Mouse (Mus musculus) lung, postnatal 10 days (tissue): ENCODE data around the gene 2410004B18Rik.
"Not testable (repeated sequence)": the region's sequence is repeated elsewhere in the genome, so short reads cannot be mapped to it uniquely, and the experiment has no call there.

Experiments used
- DNase-seq: peaks from one replicate; pipeline ENCODE4 v3.0.0; 2021

Gene 2410004B18Rik

GRCm38 (mm10) chr3:145937505-145938404 lies at the start of gene 2410004B18Rik:
2410004B18Rik (plus strand) TSS chr3:145938014.
- DNase-seq: peak; percentile 94

GRCm38 (mm10) chr3:145890346-145891132 lies 47.3 kb upstream of the 2410004B18Rik start:
- DNase-seq: no peak

- DNase-seq: peak; percentile 11
These were observed 45.4 kb upstream of the 2410004B18Rik start for GRCm38 (mm10) chr3:145892451-145892850.

GRCm38 (mm10) chr3:145894131-145894530 lies 43.7 kb upstream of the 2410004B18Rik start:
- DNase-seq: no peak

GRCm38 (mm10) chr3:145897749-145898148 lies 40.1 kb upstream of the 2410004B18Rik start:
- DNase-seq: peak; percentile 47

GRCm38 (mm10) chr3:145899832-145900231 lies 38.0 kb upstream of the 2410004B18Rik start:
- DNase-seq: no peak

GRCm38 (mm10) chr3:145903530-145903929 lies 34.3 kb upstream of the 2410004B18Rik start:
- no peak for DNase-seq

- peak; percentile 78 for DNase-seq
These were observed 32.7 kb upstream of the 2410004B18Rik start for GRCm38 (mm10) chr3:145904850-145905776.

GRCm38 (mm10) chr3:145906582-145906981 lies 31.2 kb upstream of the 2410004B18Rik start:
- DNase-seq: no peak

GRCm38 (mm10) chr3:145912512-145912911 lies 25.3 kb upstream of the 2410004B18Rik start:
- no peak for DNase-seq

- no peak for DNase-seq
These were observed 24.6 kb upstream of the 2410004B18Rik start for GRCm38 (mm10) chr3:145913263-145913662.

GRCm38 (mm10) chr3:145913942-145914341 lies 23.9 kb upstream of the 2410004B18Rik start:
- not testable (repeated sequence) for DNase-seq

- no peak for DNase-seq
These were observed 21.4 kb upstream of the 2410004B18Rik start for GRCm38 (mm10) chr3:145916374-145916773.

- no peak for DNase-seq
These were observed 21.0 kb upstream of the 2410004B18Rik start for GRCm38 (mm10) chr3:145916826-145917225.

GRCm38 (mm10) chr3:145922019-145922854 lies 15.6 kb upstream of the 2410004B18Rik start, which contains the start of gene Bcl10:
Bcl10 (plus strand) TSS chr3:145922804.
- DNase-seq: no peak

- no peak for DNase-seq
These were observed 14.8 kb upstream of the 2410004B18Rik start for GRCm38 (mm10) chr3:145922971-145923370.

GRCm38 (mm10) chr3:145923874-145924577 lies 13.8 kb upstream of the 2410004B18Rik start:
- DNase-seq: peak; percentile 100

- peak; percentile 64 for DNase-seq
These were observed 13.0 kb upstream of the 2410004B18Rik start for GRCm38 (mm10) chr3:145924649-145925337.

GRCm38 (mm10) chr3:145925506-145925905 lies 12.3 kb upstream of the 2410004B18Rik start:
- DNase-seq: no peak
